Mouse (Mus musculus) urinary bladder, postnatal 10 days (tissue): ENCODE results near the gene Xkr8.
"Not testable (repeated sequence)": the region's sequence is repeated elsewhere in the genome, so short reads cannot be mapped to it uniquely, and the experiment has no call there.

Source experiments
- DNase-seq: peaks from one replicate; pipeline ENCODE4 v3.0.0; 2022; ENCODE audit warnings: low spot score

Gene Xkr8

GRCm38 (mm10) chr4:132732148-132732684 is at the start of gene Xkr8:
Gene Xkr8 (minus strand): TSS chr4:132732546.
- peak; percentile 59 for DNase-seq

GRCm38 (mm10) chr4:132780288-132780687 is 47.9 kb upstream of the Xkr8 start:
- DNase-seq: no peak

GRCm38 (mm10) chr4:132778562-132779201 is 46.3 kb upstream of the Xkr8 start:
- DNase-seq: no peak

- DNase-seq: no peak
Measured at GRCm38 (mm10) chr4:132776764-132777163, 44.4 kb upstream of the Xkr8 start.

- no peak for DNase-seq
Measured at GRCm38 (mm10) chr4:132774905-132775304, 42.6 kb upstream of the Xkr8 start.

- DNase-seq: no peak
Measured at GRCm38 (mm10) chr4:132771776-132772175, 39.4 kb upstream of the Xkr8 start.

- peak; percentile 89 for DNase-seq
Measured at GRCm38 (mm10) chr4:132767914-132768876, 35.8 kb upstream of the Xkr8 start, which contains the start of gene Rpa2. Gene Rpa2 (plus strand): TSS chr4:132768332.

- not testable (repeated sequence) for DNase-seq
Measured at GRCm38 (mm10) chr4:132763125-132763524, 30.8 kb upstream of the Xkr8 start.

- no peak for DNase-seq
Measured at GRCm38 (mm10) chr4:132762602-132763001, 30.3 kb upstream of the Xkr8 start.

- DNase-seq: no peak
Measured at GRCm38 (mm10) chr4:132760296-132760695, 27.9 kb upstream of the Xkr8 start.

- DNase-seq: no peak
Measured at GRCm38 (mm10) chr4:132757633-132758351, 25.4 kb upstream of the Xkr8 start.

- peak; percentile 33 for DNase-seq
Measured at GRCm38 (mm10) chr4:132756974-132757373, 24.6 kb upstream of the Xkr8 start, which contains the start of gene Smpdl3b. Gene Smpdl3b (minus strand): TSS chr4:132757252.

GRCm38 (mm10) chr4:132752992-132753391 is 20.6 kb upstream of the Xkr8 start:
- no peak for DNase-seq

GRCm38 (mm10) chr4:132749258-132749982 is 17.1 kb upstream of the Xkr8 start:
- no peak for DNase-seq

- no peak for DNase-seq
Measured at GRCm38 (mm10) chr4:132748778-132749177, 16.4 kb upstream of the Xkr8 start.

GRCm38 (mm10) chr4:132747664-132748259 is 15.4 kb upstream of the Xkr8 start:
- DNase-seq: no peak

GRCm38 (mm10) chr4:132746911-132747517 is 14.7 kb upstream of the Xkr8 start:
- no peak for DNase-seq

- DNase-seq: no peak
Measured at GRCm38 (mm10) chr4:132743992-132744911, 11.9 kb upstream of the Xkr8 start.

- no peak for DNase-seq
Measured at GRCm38 (mm10) chr4:132741491-132741890, 9.1 kb upstream of the Xkr8 start.
